Mouse (Mus musculus): ENCODE data around the gene Tpte.
"Not testable (repeated sequence)": the region's sequence is repeated elsewhere in the genome, so short reads cannot be mapped to it uniquely, and the experiment has no call there.

The Tpte gene

DNA sequence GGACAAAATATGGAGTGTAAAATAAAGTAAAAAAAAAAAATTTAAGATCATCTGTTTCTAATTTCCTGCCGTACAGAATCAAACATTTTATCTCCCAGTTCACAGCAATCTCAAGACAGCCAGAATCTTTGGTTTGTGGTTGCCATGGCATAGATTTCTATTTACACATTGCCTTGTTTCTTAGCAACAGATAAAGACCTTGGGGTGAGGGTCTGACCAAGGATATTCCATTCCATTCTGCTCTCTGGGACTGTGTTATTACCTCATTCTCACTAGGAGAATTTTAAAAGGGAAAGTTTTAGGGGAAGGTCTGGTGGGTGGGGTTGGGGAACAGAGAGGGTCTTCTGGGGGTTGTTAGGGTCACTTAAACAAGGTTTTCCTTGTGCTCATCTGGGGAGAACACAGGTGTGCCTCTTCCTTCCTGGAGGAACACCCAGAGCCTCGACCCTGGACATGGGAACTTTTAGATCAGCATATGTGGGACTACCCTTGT is at the start of gene Tpte:
Tpte (plus strand) TSS at position 443 of the 493 bp plus-strand sequence.
- no peak for DNase-seq (ENCODE audit: low spot score)

GRCm38 (mm10) chr8:22242986-22243385 is 40.3 kb upstream of the Tpte start:
- DNase-seq (ENCODE audit: low spot score): no peak

GRCm38 (mm10) chr8:22245663-22246062 is 37.6 kb upstream of the Tpte start:
- DNase-seq (ENCODE audit: low spot score): no peak

DNA sequence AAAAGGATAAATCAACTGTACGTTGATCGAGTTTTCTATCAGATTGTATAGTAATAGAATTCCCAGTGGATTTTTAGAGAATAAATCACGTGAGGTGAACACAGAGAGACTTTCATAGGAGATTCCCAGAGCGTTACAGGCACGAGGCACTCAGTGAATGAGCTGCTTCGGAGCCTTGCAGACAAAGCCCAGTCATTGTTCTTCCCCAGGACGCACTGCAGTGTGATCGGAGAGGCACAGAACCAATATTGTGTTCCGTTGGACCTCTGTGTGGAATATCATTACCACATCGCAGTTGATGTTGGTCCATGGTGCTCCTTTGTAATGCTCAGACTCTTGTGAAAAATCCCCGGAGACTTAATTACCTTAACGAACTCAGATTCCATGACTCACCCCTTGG is 35.3 kb upstream of the Tpte start:
- DNase-seq (ENCODE audit: low spot score): no peak

- DNase-seq (ENCODE audit: low spot score): no peak
Measured at GRCm38 (mm10) chr8:22249080-22249479, 34.2 kb upstream of the Tpte start.

GRCm38 (mm10) chr8:22258946-22259450 is 24.2 kb upstream of the Tpte start:
- no peak for DNase-seq (ENCODE audit: low spot score)

GRCm38 (mm10) chr8:22259531-22259930 is 23.7 kb upstream of the Tpte start:
- no peak for DNase-seq (ENCODE audit: low spot score)

DNA sequence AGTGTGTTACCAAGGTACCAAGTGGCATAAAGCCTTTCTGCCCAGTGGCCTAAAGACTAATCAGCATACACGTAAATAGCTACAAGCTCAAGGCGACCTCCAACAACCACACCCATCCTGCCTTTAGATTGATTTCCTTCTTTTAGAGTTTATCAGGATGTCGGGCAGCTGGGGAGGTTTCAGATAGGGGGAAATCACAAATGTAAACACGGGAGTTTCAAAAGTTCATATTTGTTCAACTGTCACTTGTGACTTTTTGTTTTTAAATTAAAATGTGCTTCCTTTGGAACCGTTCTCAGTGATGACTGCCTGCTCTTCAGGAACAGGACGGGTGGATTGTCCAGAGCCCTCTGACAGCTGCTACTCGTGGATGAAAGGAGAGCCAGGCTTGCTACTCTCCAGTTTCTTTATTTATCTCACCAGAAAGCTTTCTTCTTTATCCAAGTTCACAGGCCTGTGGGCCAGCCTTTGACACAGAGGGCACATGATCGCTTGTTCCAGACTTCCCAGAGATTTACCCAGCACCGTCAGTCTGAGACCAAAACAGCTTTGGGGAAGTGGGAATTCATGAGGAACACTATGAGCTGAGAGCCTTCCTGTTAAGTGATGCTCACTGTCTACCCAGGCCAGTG is 23.0 kb upstream of the Tpte start:
- no peak for DNase-seq (ENCODE audit: low spot score)

GRCm38 (mm10) chr8:22262267-22262666 is 21.0 kb upstream of the Tpte start:
- no peak for DNase-seq (ENCODE audit: low spot score)

DNA sequence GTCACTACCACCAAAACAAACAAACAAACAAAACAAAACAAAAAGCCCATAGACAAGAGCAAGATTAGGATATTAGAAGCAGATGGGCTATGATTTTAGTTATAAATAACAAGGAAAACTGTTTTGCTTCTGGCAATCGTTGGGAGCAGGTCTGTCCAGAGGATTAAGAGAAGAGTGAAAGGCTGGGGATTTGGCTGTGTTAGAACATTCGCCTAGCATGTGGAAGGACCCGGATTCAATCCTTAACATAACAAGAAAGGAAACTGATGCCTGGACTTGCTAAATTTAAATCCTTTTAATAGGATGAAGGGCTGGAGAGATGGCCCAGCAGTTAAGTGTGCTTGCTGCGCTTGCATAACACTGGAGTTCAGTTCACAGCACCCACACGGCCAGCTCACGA is 18.9 kb upstream of the Tpte start:
- DNase-seq (ENCODE audit: low spot score): no peak

- no peak for DNase-seq (ENCODE audit: low spot score)
Measured at GRCm38 (mm10) chr8:22264787-22265186, 18.5 kb upstream of the Tpte start.

GRCm38 (mm10) chr8:22265194-22265593 is 18.0 kb upstream of the Tpte start:
- DNase-seq (ENCODE audit: low spot score): no peak

GRCm38 (mm10) chr8:22266809-22267208 is 16.4 kb upstream of the Tpte start:
- DNase-seq (ENCODE audit: low spot score): no peak

DNA sequence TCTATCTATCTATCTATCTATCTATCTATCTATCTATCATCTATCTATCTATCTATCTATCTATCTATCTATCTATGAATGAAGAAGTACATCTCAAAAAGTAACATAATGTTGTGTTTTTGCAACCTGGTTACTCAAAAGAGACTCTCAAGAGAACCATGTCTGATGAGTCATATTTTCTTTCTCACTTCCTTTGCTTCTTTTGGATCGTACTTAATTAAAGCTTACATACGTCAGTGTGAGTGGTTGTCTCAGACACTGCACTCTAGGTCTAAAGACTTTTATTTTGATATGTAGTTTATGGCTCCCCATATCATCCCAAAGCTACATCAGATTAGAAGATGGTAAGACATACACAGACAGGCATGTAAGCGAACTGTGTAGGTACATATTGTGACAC is 10.1 kb upstream of the Tpte start:
- no peak for DNase-seq (ENCODE audit: low spot score)

DNA sequence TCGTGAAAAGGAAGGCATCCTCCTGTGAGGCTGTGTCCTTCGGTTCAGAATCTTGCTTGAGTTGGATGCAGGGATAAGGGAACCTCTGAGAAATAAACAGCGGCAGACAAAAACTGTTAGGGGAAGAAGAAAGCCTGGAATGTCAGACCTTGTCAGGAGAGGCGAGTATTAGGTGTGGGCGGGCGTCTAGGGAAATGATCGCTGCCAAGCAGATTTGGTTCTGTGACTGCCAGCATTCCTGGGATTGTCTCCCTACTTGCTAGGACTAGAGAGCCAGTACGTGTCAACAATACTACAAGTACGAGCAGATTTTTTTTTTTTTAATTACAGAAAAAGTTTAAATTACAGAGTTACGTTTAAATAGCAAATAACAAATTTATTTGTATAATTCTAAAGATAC is 8.6 kb upstream of the Tpte start:
- DNase-seq (ENCODE audit: low spot score): no peak

- DNase-seq (ENCODE audit: low spot score): no peak
Measured at GRCm38 (mm10) chr8:22302326-22302725, 19.1 kb downstream of the Tpte start.

DNA sequence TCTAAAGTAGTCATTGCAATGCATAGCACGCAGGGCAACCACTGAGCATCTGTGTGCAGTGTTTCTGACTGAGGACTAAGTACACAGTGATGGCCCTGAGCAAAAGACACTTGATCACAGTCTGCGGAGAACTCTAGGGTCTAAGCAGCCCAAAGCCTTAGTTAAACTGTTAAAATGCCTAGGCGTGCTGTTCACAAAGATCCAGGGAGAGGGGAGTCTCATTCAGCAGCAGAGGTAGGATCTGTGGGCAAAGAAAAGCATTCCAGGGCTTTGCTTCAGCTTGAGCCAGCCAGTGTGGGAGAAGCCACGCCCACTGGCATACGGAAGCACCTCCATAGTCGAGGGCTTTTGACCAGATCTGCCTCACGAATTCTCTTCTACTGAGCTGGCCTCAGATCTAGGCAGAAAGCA is 19.7 kb downstream of the Tpte start:
- DNase-seq (ENCODE audit: low spot score): no peak

DNA sequence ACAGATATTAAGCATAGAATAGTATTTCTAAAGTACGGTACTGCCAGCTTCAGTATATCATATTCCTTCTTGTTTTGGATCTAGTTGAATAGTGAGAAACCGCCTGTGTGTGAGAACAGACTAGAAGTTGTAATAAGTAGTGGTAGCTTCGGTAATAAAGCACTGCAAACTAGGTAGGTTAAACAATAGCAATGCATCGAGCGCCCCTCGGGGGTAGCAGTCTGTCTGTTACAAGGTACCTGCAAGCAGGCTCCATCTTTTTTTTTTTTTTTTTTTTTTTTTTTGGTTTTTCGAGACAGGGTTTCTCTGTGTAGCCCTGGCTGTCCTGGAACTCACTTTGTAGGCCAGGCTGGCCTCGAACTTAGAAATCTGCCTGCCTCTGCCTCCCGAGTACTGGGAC is 20.8 kb downstream of the Tpte start:
- DNase-seq (ENCODE audit: low spot score): not testable (repeated sequence)

DNA sequence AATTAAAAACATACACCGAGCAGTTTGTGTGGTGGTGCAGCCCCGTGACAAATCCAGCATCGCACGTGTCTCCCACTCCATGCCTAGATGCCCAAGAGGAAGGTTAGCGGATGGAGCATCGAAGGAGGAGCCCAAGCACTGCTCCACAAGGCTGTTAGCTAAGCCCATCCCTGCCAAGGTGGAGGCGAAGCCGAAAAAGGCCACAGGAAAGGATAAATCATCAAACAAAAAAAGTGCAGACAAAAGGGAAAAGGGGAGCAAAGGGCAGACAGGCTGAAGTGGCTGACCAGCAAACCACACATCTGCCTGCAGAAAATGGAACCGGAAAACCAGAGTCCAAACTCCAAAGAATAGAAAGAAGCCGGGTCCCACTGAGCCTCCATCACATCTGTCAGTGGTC is 23.8 kb downstream of the Tpte start:
- DNase-seq (ENCODE audit: low spot score): no peak

GRCm38 (mm10) chr8:22311446-22311845 is 28.2 kb downstream of the Tpte start:
- DNase-seq (ENCODE audit: low spot score): no peak

DNA sequence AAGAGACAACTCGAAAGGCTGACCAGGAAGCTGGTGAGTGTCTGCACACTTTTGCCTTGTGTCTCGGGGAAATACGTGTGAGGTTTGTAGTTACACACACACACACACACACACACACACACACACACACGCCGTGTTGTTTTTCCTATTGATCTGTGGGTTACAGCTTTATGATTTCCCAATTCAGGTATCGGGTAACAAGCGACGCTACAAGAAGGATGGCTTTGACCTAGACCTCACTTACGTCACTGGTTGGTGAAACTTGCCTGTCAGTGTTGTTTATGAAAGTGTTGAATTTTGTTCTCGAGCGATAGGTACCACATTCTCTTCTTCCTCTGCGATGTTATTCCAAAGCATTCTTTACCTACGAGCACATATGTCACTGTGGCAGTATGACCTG is 52.2 kb downstream of the Tpte start:
- DNase-seq (ENCODE audit: low spot score): no peak

DNA sequence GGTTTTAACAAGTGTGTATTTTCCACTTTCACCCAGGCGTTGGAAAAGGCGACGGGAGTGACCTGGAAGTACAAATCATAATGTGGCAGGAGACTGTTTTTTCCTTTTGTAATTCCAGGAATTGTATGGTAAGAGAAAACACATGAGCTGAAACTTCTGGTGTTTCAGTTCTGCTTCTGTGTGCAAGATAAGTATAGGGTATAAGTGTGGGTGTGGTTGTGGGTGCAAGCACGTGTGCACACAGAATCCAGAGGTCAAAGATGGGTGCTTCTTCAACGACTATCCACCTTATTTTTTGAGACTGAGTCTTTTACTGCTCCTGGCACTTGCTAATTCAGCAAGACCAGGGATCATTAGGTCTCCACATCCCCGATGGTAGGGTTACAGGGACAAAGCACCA is 76.1 kb downstream of the Tpte start:
- no peak for DNase-seq (ENCODE audit: low spot score)

- no peak for DNase-seq (ENCODE audit: low spot score)
Measured at GRCm38 (mm10) chr8:22359882-22360281, 76.6 kb downstream of the Tpte start.

- no peak for DNase-seq (ENCODE audit: low spot score)
Measured at GRCm38 (mm10) chr8:22376311-22376710, 93.1 kb downstream of the Tpte start.

All from ovary, postnatal 14 days (tissue).